Mouse (Mus musculus): ENCODE data around the gene Gprc5a. TPM values are rescaled to one million over a fixed set of nuclear protein-coding genes. Genes with fewer than 3 reads are reported as not detected.

The Gprc5a gene
- polyA plus RNA-seq, 1 experiment from 2014 or later: 4.8 TPM

DNA sequence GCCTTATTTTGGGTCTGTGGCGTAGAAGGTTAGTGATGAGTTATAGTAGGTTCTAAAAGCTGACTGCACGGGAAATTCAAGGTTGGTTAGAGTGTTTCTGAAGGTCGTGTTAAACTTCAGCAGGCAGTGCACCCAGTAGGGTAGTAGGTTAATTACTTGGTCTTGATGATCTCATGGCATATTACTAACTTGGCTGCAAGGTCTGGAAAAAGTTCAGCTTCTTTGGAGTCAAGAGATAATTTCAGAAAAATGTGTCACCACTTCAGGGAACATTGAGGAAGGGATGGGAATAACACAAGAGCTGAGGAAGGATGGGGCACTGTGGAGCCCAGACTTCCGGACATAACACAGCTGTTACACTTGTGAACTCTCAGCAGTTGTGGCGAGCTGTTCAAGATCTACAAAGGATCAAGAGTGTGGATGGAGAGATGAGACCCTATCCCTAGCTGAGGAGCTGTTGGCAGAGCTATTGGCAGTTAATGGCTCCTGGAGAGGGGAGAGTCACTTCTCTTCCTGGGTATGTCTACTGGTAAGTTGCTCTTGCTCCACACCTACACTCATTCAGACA, 37.4 kb downstream of the Gprc5a start:
- no peak for ATAC-seq (replicated peaks; ENCODE audit: insufficient number of reproducible peaks, insufficient read depth, low FRiP score, low read depth)
- WGBS: 66% methylated on average over 5 of the region's 5 CpGs

DNA sequence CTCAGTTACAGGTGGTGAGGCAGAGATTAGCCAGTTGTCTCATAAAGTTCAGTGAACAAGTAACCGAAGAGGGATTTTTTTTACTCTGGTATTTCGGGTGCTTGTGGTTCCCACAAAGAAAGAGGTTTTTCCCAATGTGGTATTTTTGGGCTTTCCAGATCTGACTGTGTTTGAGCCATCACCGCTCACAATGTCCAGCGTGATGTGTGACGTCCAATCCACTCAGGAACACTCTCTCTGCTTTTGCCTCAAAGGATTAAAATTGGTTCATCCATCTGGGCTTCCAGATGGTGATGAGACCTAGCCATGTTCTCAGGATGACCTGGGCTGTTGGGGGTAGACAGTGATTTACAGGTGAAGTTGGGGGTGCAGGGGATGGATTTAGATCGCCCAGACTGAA, 41.6 kb downstream of the Gprc5a start:
- no peak for ATAC-seq (replicated peaks; ENCODE audit: insufficient number of reproducible peaks, insufficient read depth, low FRiP score, low read depth)
- 86% methylated on average over 6 of the region's 6 CpGs for WGBS
- no peaks in the 10 kb centered on the region for H3K27me3 ChIP-seq
- no peak overlapping the region for H3K9ac ChIP-seq
- no peaks in the 10 kb centered on the region for H3K4me1 ChIP-seq (replicated peaks)
- H3K4me3 ChIP-seq: no peak overlapping the region
- no peaks in the 10 kb centered on the region for H3K9me3 ChIP-seq (replicated peaks)
- H3K27ac ChIP-seq: no peak overlapping the region
- H3K36me3 ChIP-seq: no peaks in the 10 kb centered on the region
- H3K4me2 ChIP-seq: no peak overlapping the region

More for the DNA sequence above, 37.4 kb downstream of the Gprc5a start:
- Histone ChIP-seq H3K27me3 (no peaks in the 10 kb centered on the region), H3K9ac (no peak overlapping the region), H3K9me3 (replicated peaks) (no peaks in the 10 kb centered on the region), H3K36me3 (no peaks in the 10 kb centered on the region), H3K4me3 (no peak overlapping the region), H3K4me1 (replicated peaks) (no peaks in the 10 kb centered on the region), H3K4me2 (no peak overlapping the region), H3K27ac (no peak overlapping the region)

DNA sequence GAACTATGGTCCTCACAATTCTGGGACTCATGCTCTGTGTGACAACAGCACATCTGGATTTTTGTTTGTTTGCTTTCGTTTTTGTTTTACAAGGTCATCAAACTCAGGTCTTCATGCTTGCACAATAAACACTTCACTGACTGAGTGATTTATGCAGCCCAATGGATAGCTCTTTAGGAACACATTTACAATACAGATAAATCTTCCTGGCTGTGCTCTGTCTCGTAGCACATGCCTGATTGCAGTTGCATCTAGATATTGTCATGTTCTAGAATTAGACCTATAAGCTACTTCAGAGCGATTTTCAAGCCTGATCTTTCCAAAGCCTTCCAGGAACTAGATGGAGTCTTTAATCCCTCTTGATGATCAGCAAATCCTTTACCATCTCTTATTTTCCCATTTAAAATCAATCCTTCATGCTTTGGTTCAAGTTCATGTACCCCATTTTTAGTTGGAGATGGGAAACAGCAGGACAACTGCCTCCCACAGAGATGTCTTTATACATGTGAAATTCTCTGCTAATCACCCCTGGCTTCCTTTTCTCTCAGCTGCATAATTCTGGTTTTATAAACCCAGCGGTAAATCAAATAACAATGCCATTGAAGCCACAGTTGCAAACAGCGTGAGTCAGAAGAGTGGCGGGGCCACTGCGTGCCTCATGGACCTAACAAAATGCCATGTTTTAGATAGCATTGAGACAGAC, 47.1 kb downstream of the Gprc5a start:
- H3K27me3 ChIP-seq: no peaks in the 10 kb centered on the region
- no peak for ATAC-seq (replicated peaks; ENCODE audit: insufficient number of reproducible peaks, insufficient read depth, low FRiP score, low read depth)
- no peaks in the 10 kb centered on the region for H3K4me1 ChIP-seq (replicated peaks)
- H3K4me3 ChIP-seq: no peak overlapping the region
- 31% methylated on average over 7 of the region's 7 CpGs for WGBS
- no peaks in the 10 kb centered on the region for H3K36me3 ChIP-seq
- no peak overlapping the region for H3K4me2 ChIP-seq
- H3K27ac ChIP-seq: no peak overlapping the region
- H3K9ac ChIP-seq: no peak overlapping the region
- no peaks in the 10 kb centered on the region for H3K9me3 ChIP-seq (replicated peaks)

DNA sequence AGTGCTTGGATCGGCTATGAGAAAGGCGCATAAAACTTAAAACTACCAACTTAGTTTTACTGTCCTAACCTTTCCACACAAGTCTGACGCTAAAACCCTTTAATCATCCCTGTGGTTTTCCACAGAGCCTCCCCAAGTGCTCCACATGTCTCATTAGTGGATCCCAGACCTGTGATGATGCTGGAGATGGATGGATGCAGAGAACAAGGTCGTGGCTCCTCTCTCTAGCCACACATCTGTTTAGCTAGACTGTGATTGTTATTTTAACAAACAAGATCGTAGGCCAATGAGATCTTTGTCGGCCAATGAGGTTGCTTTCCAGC, 47.6 kb downstream of the Gprc5a start:
- no peak overlapping the region for H3K4me3 ChIP-seq
- H3K4me1 ChIP-seq (replicated peaks): no peaks in the 10 kb centered on the region
- H3K27me3 ChIP-seq: no peaks in the 10 kb centered on the region
- H3K27ac ChIP-seq: no peak overlapping the region
- WGBS: 32% methylated on average over 6 of the region's 6 CpGs
- H3K36me3 ChIP-seq: no peaks in the 10 kb centered on the region
- ATAC-seq (replicated peaks; ENCODE audit: insufficient number of reproducible peaks, insufficient read depth, low FRiP score, low read depth): no peak
- no peak overlapping the region for H3K4me2 ChIP-seq
- H3K9ac ChIP-seq: no peak overlapping the region
- no peaks in the 10 kb centered on the region for H3K9me3 ChIP-seq (replicated peaks)

DNA sequence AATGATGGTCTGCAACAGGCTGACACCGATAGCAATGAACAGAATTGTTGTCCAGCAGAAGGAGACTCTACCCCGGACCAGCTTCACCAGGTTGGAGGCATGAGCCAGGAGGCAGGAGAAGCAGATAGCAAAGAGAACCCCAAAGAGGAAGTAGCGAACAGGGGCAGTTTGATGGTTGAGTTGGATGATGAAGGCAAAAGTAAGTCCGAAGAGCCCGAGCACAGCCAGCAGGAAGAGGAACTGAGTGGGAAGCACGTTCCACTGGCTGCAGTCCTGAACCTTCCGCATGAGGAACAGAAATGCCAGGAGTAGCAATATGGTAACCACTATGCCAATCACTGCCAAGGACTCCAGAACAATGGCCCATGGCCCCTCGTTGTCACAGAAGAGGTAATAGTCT, 51.0 kb downstream of the Gprc5a start:
- Histone ChIP-seq H3K27me3 (no peaks in the 10 kb centered on the region), H3K36me3 (no peaks in the 10 kb centered on the region), H3K4me2 (no peak overlapping the region), H3K4me1 (replicated peaks) (no peaks in the 10 kb centered on the region), H3K27ac (no peak overlapping the region), H3K9ac (no peak overlapping the region), H3K4me3 (no peak overlapping the region), H3K9me3 (replicated peaks) (no peaks in the 10 kb centered on the region)
- 83% methylated on average over 8 of the region's 8 CpGs for WGBS
- no peak for ATAC-seq (replicated peaks; ENCODE audit: insufficient number of reproducible peaks, insufficient read depth, low FRiP score, low read depth)

DNA sequence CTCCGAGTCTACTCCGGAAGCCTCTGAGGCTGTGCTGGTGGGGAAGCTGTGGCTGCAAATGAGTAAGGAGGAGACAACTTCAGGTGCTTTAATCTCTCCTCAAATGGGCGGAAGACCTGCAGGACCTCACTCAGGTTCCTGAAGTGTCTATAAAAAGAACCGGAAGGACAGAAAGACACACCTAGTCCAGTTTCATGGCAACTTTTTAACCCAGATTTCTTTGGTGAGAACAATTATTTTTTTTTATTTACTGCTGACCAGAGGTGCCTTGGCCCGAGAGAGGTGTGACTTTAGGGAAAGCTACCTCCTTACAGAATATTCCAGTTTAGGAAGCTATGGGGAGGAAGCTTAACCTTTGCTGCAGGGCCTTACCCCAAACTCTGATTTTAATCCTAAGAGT, 52.7 kb downstream of the Gprc5a start, which contains the start of gene Gprc5d:
Gprc5d (minus strand) TSS at position 101 of the 400 bp plus-strand sequence.
- ATAC-seq (replicated peaks; ENCODE audit: insufficient number of reproducible peaks, insufficient read depth, low FRiP score, low read depth): no peak
- Histone ChIP-seq H3K4me1 (replicated peaks) (no peaks in the 10 kb centered on the region), H3K27me3 (no peaks in the 10 kb centered on the region), H3K9me3 (replicated peaks) (no peaks in the 10 kb centered on the region), H3K4me2 (no peak within 1 kb of the TSS), H3K27ac (no peak within 1 kb of the TSS), H3K9ac (no peak within 1 kb of the TSS), H3K36me3 (no peaks in the 10 kb centered on the region), H3K4me3 (no peak within 1 kb of the TSS)
- 82% methylated on average over 5 of the region's 5 CpGs for WGBS

DNA sequence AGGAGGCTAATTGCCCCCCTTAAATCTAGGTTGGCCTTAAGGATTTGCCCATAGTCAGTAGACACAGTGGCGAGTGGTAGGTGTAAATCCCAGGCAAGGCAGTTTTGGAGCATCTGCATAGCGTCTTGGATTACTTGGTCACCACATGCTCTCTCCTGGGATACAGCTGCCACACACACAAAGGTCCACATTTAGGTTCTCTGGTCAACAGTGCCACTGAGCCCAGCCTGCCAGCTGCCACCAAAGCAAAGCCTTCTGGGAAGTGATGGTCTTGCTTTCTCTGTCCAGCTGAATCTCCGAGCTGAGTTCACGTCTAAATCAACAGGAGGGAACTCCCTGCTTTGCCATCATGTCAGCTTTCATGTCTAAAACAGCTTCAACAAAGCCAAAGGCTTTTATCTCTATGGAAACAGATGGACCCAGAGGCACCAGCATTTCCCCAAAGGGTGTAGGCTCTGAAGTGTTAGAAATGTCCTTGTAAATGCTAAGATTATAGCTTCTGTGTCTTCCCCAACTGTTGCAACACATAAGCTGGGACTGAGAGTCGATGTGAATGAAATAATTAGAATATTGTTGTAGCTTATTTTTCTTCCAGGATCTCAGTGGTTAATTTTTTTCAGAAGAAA, 59.4 kb downstream of the Gprc5a start:
- H3K4me1 ChIP-seq (replicated peaks): no peaks in the 10 kb centered on the region
- H3K36me3 ChIP-seq: no peaks in the 10 kb centered on the region
- no peak for ATAC-seq (replicated peaks; ENCODE audit: insufficient number of reproducible peaks, insufficient read depth, low FRiP score, low read depth)
- H3K27me3 ChIP-seq: no peaks in the 10 kb centered on the region
- H3K9ac ChIP-seq: no peak overlapping the region
- 58% methylated on average over 5 of the region's 5 CpGs for WGBS
- H3K9me3 ChIP-seq (replicated peaks): no peaks in the 10 kb centered on the region
- no peak overlapping the region for H3K27ac ChIP-seq
- no peak overlapping the region for H3K4me2 ChIP-seq
- no peak overlapping the region for H3K4me3 ChIP-seq

DNA sequence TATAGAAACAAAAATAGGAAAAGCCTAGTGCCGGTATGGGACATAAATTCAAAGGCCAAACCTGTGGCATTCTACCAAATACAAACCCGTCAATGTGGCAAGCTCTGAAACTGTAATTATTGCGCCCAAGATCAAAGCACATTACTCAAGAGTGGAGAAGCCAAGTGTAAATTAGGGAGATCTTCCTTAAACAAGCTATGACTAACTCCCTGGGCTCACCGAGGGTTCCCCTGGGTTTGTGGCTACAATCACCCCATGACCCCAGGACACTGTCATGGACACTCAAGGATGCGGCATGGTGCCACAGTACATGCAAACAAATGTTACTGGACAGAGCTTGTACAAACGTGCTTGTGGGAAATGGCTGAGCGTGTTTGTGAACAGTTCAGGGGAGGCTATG, 67.6 kb downstream of the Gprc5a start:
- H3K4me3 ChIP-seq: no peak overlapping the region
- no peak for ATAC-seq (replicated peaks; ENCODE audit: insufficient number of reproducible peaks, insufficient read depth, low FRiP score, low read depth)
- H3K36me3 ChIP-seq: no peaks in the 10 kb centered on the region
- no peaks in the 10 kb centered on the region for H3K27me3 ChIP-seq
- no peak overlapping the region for H3K4me2 ChIP-seq
- no peaks in the 10 kb centered on the region for H3K9me3 ChIP-seq (replicated peaks)
- 84% methylated on average over 7 of the region's 7 CpGs for WGBS
- H3K9ac ChIP-seq: no peak overlapping the region
- peaks cover 9% of the 10 kb centered on the region for H3K4me1 ChIP-seq (replicated peaks)
- no peak overlapping the region for H3K27ac ChIP-seq

DNA sequence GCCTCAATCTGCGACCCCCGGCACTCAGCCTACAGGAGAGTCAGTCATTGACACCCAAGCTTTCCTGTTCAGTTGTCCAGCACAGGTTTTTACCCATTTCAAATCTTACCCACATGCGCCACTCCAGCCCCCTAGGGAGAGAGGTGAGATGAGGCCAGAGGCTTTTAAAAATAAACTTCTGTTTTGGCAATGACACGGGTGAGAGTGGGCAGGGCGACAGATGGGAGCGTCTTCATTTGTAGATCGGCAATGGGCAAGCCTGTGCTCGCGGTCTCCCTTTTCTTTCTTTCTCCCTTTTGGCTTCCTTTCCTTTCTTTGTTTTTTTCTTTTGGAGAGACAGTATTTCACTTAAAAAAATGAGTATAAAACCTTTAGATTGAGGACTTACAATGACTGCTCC, 68.0 kb downstream of the Gprc5a start:
- H3K9me3 ChIP-seq (replicated peaks): no peaks in the 10 kb centered on the region
- 90% methylated on average over 9 of the region's 9 CpGs for WGBS
- H3K4me3 ChIP-seq: no peak overlapping the region
- no peaks in the 10 kb centered on the region for H3K27me3 ChIP-seq
- H3K4me1 ChIP-seq (replicated peaks): peaks cover 9% of the 10 kb centered on the region
- no peak for ATAC-seq (replicated peaks; ENCODE audit: insufficient number of reproducible peaks, insufficient read depth, low FRiP score, low read depth)
- no peak overlapping the region for H3K9ac ChIP-seq
- H3K27ac ChIP-seq: no peak overlapping the region
- H3K4me2 ChIP-seq: no peak overlapping the region
- H3K36me3 ChIP-seq: no peaks in the 10 kb centered on the region

Other genes with a start within 250 kb of the Gprc5a start
- gene Crebl2, start 235.5 kb upstream of the Gprc5a start, polyA plus RNA-seq (2015; fragmentation: Nextera tagmentation; extraction: Ambion mirVana): 2.2 and 2.5 TPM in 2 replicates
- gene Gpr19, start 167.1 kb upstream of the Gprc5a start, polyA plus RNA-seq (2015; fragmentation: Nextera tagmentation; extraction: Ambion mirVana): 8.7 and 10.3 TPM in 2 replicates
- gene Cdkn1b, start 145.2 kb upstream of the Gprc5a start, polyA plus RNA-seq (2015; fragmentation: Nextera tagmentation; extraction: Ambion mirVana): 14.4 and 18.4 TPM in 2 replicates
- gene Apold1, start 83.9 kb upstream of the Gprc5a start, polyA plus RNA-seq (2015; fragmentation: Nextera tagmentation; extraction: Ambion mirVana): 8.2 and 8.8 TPM in 2 replicates
- 59.7 and 73.4 TPM in 2 replicates for gene Ddx47, start 54.0 kb upstream of the Gprc5a start, polyA plus RNA-seq (2015; fragmentation: Nextera tagmentation; extraction: Ambion mirVana)
- not detected in 2 replicates for gene Gprc5d, start 52.6 kb downstream of the Gprc5a start, polyA plus RNA-seq (2015; fragmentation: Nextera tagmentation; extraction: Ambion mirVana)
- 9.2 and 11.7 TPM in 2 replicates for gene Fam234b, start 132.3 kb downstream of the Gprc5a start, polyA plus RNA-seq (2015; fragmentation: Nextera tagmentation; extraction: Ambion mirVana)
- 10.2 and 14.3 TPM in 2 replicates for gene Hebp1, start 132.4 kb downstream of the Gprc5a start, polyA plus RNA-seq (2015; fragmentation: Nextera tagmentation; extraction: Ambion mirVana)
- gene Gsg1, start 188.7 kb downstream of the Gprc5a start, polyA plus RNA-seq (2015; fragmentation: Nextera tagmentation; extraction: Ambion mirVana): 0.58 and 0.72 TPM in 2 replicates
- gene Pbp2, start 244.8 kb downstream of the Gprc5a start, polyA plus RNA-seq (2015; fragmentation: Nextera tagmentation; extraction: Ambion mirVana): 0.10 TPM in 1 of 2 replicates, not detected in the other

All from heart, embryonic 15.5 days (tissue).